Mouse (Mus musculus) olfactory bulb, adult 2 months (tissue): Measurements from ENCODE around the gene Rassf3.

Source experiments
- CTCF ChIP-seq: fragments of 200-500 bp; IDR thresholded peaks from 2 replicates; pipeline ENCODE4 v1.5.1; 2012; ENCODE audit warnings: low read depth, mild to moderate bottlenecking, low read length, moderate library complexity; ENCODE audit not compliant: insufficient read depth
- POLR2A ChIP-seq: fragments of 200-500 bp; IDR thresholded peaks from 2 replicates; pipeline ENCODE4 v1.6.1; 2012; ENCODE audit warnings: mild to moderate bottlenecking, low read depth, low read length, moderate library complexity; ENCODE audit not compliant: insufficient read depth

- TF ChIP-seq POLR2A, result no peak
- no peak for TF ChIP-seq CTCF
These were observed 63.3 kb downstream of the Rassf3 start for GRCm38 (mm10) chr10:121412824-121413223.
